Mouse (Mus musculus) kidney, postnatal 0 days (tissue): ENCODE measurements around the gene Vmn2r95. TPM values are rescaled to one million over a fixed set of nuclear protein-coding genes. Genes with fewer than 3 reads are reported as not detected.
"Not testable (repeated sequence)": the region's sequence is repeated elsewhere in the genome, so short reads cannot be mapped to it uniquely, and the experiment has no call there.

ENCODE experiments used
- ATAC-seq: fragments of 200-750 bp; cut with Nextera tagmentation; replicated peaks from 2 replicates; pipeline ENCODE4 v1.8.0; 2017; ENCODE audit warnings: low read depth, moderate number of reproducible peaks, moderate TSS enrichment, moderate library complexity; ENCODE audit not compliant: low FRiP score
- DNase-seq: peaks from one replicate; pipeline ENCODE4 v3.0.0-alpha.2; 2016; ENCODE audit warnings: low spot score
- H3K27ac ChIP-seq: fragments of 300-500 bp; sonication (generic); 2 replicates; pipeline ENCODE4 v1.5.1; 2014; ENCODE audit warnings: mild to moderate bottlenecking
- H3K27me3 ChIP-seq: fragments of 300-500 bp; sonication (generic); 2 replicates; pipeline ENCODE4 v1.6.1; 2014; ENCODE audit warnings: low read length, mixed read lengths; ENCODE audit not compliant: insufficient read depth
- H3K36me3 ChIP-seq: fragments of 300-500 bp; sonication (generic); 2 replicates; pipeline ENCODE4 v1.6.1; 2014; ENCODE audit warnings: low read length, mixed read lengths; ENCODE audit not compliant: insufficient read depth
- H3K4me1 ChIP-seq: fragments of 300-500 bp; sonication (generic); replicated peaks from 2 replicates; pipeline ENCODE4 v1.6.1; 2014; ENCODE audit warnings: antibody characterized with exemption, low read length, mixed read lengths; ENCODE audit not compliant: insufficient read depth
- H3K4me2 ChIP-seq: fragments of 300-500 bp; sonication (generic); 2 replicates; pipeline ENCODE4 v1.6.1; 2014; ENCODE audit warnings: mild to moderate bottlenecking, low read length, moderate library complexity, mixed read lengths
- H3K4me3 ChIP-seq: fragments of 300-500 bp; sonication (generic); replicated peaks from 2 replicates; pipeline ENCODE4 v1.5.1; 2014; ENCODE audit warnings: low read depth, low read length
- H3K9ac ChIP-seq: fragments of 300-500 bp; sonication (generic); 2 replicates; pipeline ENCODE4 v1.6.1; 2014; ENCODE audit warnings: low read depth, low read length
- H3K9me3 ChIP-seq: fragments of 300-500 bp; sonication (generic); replicated peaks from 2 replicates; pipeline ENCODE4 v1.6.1; 2016; ENCODE audit warnings: low read length, inconsistent platforms, mixed read lengths
- CTCF ChIP-seq: IDR thresholded peaks from 2 replicates; pipeline ENCODE4 v1.5.1; 2016; ENCODE audit warnings: antibody characterized with exemption, low read depth, mild to moderate bottlenecking, moderate library complexity
- WGBS: fragments of 180-500 bp; shearing (Covaris S2); extraction: QIAGEN DNeasy Blood & Tissue Kit; methylation state at CpG from one replicate; pipeline ENCODE4 v1.1.7; 2014; 5-methylcytosine and 5-hydroxymethylcytosine counted together
- polyA plus RNA-seq: library from polyadenylated mRNA; unstranded; fragments of >200 nt; fragmentation: Nextera tagmentation; extraction: Ambion mirVana; gene quantifications from 2 replicates; pipeline ENCODE4 v1.2.1, GENCODE M21; 2015

The Vmn2r95 gene
- polyA plus RNA-seq: not detected in 2 replicates

DNA sequence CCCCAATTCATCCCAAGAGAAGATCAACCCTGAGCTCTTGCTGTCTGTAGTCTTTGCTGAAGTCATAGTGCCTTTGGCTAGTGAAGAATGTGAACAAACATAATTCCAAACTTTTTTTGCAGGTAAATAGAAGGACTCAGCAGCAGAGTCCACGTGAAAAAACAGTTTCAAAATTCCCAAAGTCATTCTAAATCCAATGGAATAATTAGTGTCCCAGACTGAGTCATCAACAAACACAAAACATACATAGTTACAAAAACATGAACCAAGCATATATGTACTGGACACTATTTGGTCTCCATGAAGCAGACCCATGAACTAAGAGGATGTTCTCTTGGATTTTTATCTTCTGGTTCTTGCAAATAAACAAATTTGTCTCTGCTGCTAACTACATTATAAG, at the start of gene Vmn2r95:
Gene Vmn2r95 (plus strand): TSS at position 301 of the 400 bp plus-strand sequence.
- Histone ChIP-seq H3K4me1 (no peaks in the 10 kb centered on the region), H3K27ac (no peak within 1 kb of the TSS), H3K4me3 (no peak within 1 kb of the TSS), H3K4me2 (no peak within 1 kb of the TSS), H3K36me3 (no peaks in the 10 kb centered on the region), H3K9me3 (no peaks in the 10 kb centered on the region), H3K27me3 (no peaks in the 10 kb centered on the region), H3K9ac (no peak within 1 kb of the TSS)
- WGBS: 29% methylated on average over 1 of the region's 1 CpGs
- no peak for TF ChIP-seq CTCF
- ATAC-seq: no peak
- no peak for DNase-seq

DNA sequence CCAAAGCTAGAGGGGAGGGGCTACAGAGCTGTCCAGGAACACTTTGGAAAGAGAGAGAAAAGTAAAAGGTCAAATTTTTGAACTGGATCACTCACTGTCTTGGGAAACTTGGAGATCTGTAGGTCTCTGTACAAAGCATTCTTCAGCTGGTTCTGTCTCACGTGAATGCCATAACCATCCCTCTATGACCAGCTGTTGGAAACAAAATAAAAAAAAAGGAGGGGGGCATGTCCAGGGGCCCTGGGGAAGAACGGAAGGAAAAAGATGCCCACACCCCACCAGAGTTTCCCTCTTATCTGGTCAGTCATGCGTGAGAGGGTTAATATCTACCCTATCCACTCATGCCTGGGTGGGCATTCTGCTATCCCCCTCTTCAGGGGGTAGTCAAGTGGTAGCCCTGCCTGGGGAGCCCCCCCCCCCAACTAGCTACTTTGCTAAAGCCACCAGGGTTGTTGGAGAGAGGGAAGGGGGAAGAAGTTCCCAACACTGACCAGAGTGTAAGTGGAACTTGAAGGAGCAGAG, 31.8 kb downstream of the Vmn2r95 start:
- WGBS: 68% methylated on average over 3 of the region's 3 CpGs
- H3K4me3 ChIP-seq: no peak overlapping the region
- TF ChIP-seq CTCF: no peak
- DNase-seq (no peak), ATAC-seq (no peak)
- H3K27me3 ChIP-seq: no peaks in the 10 kb centered on the region
- no peak overlapping the region for H3K4me2 ChIP-seq
- no peak overlapping the region for H3K27ac ChIP-seq
- no peaks in the 10 kb centered on the region for H3K36me3 ChIP-seq
- H3K9me3 ChIP-seq: no peaks in the 10 kb centered on the region
- no peak overlapping the region for H3K9ac ChIP-seq
- H3K4me1 ChIP-seq: no peaks in the 10 kb centered on the region

DNA sequence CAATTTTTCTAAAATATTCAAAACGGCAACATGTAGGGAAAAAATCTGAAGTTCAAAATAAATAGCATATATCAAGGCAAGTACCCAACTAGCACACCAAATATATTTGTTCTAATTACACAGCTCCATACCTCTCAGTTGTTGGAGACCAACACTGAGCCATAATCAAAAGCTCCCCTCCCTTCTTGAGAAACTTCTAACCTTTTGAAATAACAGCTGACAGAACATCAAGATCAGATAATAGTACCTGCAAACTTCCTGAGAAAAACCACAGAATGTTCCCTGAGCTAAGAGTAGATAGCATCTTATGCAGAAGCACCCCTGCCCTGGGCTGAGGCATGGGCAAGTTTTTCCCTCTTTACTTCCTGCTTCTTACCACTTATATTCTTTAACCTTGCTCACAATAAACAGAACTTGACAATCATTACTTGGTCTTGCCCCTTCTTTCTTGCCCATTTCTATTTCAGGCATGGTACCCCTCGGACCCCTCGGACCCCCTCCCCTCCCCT, 34.3 kb downstream of the Vmn2r95 start:
- not testable (repeated sequence) for H3K9ac ChIP-seq, H3K4me1 ChIP-seq, H3K4me2 ChIP-seq, H3K9me3 ChIP-seq, DNase-seq, ATAC-seq, H3K27ac ChIP-seq, H3K27me3 ChIP-seq, H3K4me3 ChIP-seq, H3K36me3 ChIP-seq
- WGBS: 86% methylated on average over 3 of the region's 3 CpGs

DNA sequence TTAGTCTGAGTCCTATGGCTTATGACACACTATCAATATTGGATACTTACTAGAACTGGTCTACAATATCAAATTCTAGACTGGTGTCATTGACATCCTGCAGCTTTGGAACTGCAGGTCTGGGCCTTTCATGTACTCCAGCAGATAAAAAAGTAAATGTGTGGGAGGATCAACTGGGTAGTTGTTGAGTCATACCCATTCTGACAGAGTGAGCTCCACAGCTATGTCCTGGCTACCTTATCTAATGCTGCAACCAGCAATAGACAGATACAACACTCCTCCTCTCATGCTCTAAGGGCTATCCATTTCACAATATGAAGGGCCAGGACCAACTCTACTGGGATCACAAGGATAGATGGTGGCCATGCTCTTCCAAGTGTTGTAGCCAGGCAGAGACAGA, 38.8 kb downstream of the Vmn2r95 start:
- Histone ChIP-seq H3K27ac (no peak overlapping the region), H3K4me2 (no peak overlapping the region), H3K36me3 (no peaks in the 10 kb centered on the region), H3K4me3 (no peak overlapping the region), H3K9ac (no peak overlapping the region), H3K4me1 (no peaks in the 10 kb centered on the region), H3K9me3 (no peaks in the 10 kb centered on the region), H3K27me3 (no peaks in the 10 kb centered on the region)
- ATAC-seq: no peak
- TF ChIP-seq CTCF: no peak
- no peak for DNase-seq

DNA sequence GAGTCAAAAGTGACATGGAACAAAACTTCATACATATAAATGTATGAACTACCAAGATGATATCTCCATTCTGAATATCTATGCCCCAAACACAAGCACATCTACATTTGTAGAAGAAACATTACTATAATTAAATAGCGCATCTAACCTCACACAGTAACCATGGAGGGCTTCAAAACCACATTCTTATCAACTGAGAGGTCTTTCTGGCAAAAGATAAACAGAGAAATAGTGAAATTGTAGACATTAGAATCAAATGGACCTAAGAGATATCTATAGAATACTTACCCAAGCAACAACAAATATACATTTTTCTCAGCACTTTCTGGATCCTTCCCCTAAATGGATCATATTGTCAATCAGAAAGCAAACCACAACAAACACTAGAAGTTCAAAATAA, 56.0 kb downstream of the Vmn2r95 start:
- TF ChIP-seq CTCF: no peak
- H3K4me3 ChIP-seq: no peak overlapping the region
- 55% methylated on average over 1 of the region's 1 CpGs for WGBS
- no peaks in the 10 kb centered on the region for H3K4me1 ChIP-seq
- no peak overlapping the region for H3K27ac ChIP-seq
- no peaks in the 10 kb centered on the region for H3K36me3 ChIP-seq
- H3K9ac ChIP-seq: no peak overlapping the region
- no peak for ATAC-seq
- H3K9me3 ChIP-seq: no peaks in the 10 kb centered on the region; the same call in 1 of the 2 replicates
- no peak overlapping the region for H3K4me2 ChIP-seq
- DNase-seq: no peak
- H3K27me3 ChIP-seq: no peaks in the 10 kb centered on the region

Other genes with a start within 250 kb of the Vmn2r95 start
- not detected in 2 replicates for gene Vmn2r94, start 146.3 kb upstream of the Vmn2r95 start, polyA plus RNA-seq
- gene Vmn2r93, start 126.0 kb upstream of the Vmn2r95 start, polyA plus RNA-seq: not detected in 2 replicates
- not detected in 2 replicates for gene Vmn2r96, start 149.1 kb downstream of the Vmn2r95 start, polyA plus RNA-seq